In the genomic region with DNA sequence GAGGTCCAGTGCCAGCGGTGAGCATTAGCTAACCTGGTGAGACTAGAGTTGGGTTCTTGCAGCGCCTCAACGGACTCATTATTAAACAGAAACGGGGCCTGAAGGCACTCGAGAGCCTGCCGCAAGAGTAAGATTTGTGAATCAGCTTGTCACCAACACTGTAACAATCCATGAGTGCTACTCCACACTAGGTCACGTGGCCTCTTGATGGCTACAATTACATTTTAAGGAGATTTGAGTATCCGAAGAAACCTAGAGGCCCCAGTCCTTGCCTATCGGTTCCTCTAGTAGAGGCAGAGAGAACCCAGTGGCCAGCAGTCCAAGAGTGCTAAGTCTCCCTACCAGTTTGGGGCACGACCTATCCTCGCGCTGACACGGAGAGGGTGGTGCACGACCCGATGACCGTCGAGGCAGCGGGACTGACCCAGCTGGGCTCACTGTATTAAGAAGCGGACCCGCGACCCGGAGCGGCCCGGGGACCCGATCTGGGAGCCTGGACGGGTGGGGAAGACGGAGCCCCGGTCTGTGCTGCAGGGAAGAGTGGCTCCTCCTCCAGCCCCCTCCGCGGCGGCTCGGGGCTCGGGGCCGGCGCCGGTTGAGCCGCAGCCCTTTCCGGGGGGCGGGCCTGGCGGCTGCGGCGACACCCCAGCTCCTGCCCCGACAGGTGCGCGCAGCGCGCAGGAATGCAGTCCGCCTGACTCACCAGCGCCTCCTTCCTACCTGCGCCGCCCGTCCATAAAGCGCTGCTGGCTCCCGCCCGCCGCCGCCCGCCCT, we compare ENCODE assay signal across 8 mouse cellular contexts. TPM values are rescaled to one million over a fixed set of nuclear protein-coding genes. Genes with fewer than 3 reads are reported as not detected.
DNase-seq lines count a peak whose midpoint lies in the region; ATAC-seq lines count a peak whose summit lies in the region.

A gene (plus strand): TSS at position 401 of the 774 bp plus-strand sequence.

- H3K36me3 ChIP-seq in embryonic facial prominence, embryonic 11.5 days (replicated peaks; ENCODE audit: control insufficient read depth, insufficient read depth, low read depth, low read length): no peaks in the 10 kb centered on the region
- H3K36me3 ChIP-seq in hindbrain, embryonic 14.5 days (replicated peaks; ENCODE audit: control insufficient read depth, insufficient read depth): no peaks in the 10 kb centered on the region
- no peaks in the 10 kb centered on the region for H3K36me3 ChIP-seq in limb, embryonic 15.5 days
- no peaks in the 10 kb centered on the region for H3K36me3 ChIP-seq in midbrain, embryonic 15.5 days (replicated peaks)

- no peak for ATAC-seq in embryonic facial prominence, embryonic 11.5 days (replicated peaks; ENCODE audit: insufficient number of reproducible peaks, low FRiP score, low TSS enrichment, low read depth)
- ATAC-seq in hindbrain, embryonic 14.5 days (ENCODE audit: low FRiP score): peak; percentile 31; the same call in 1 of the 2 replicates
- ATAC-seq in limb, embryonic 15.5 days (ENCODE audit: insufficient number of reproducible peaks, low FRiP score, low TSS enrichment, low read depth): 0 out of 2 replicates have a peak, but pooled peaks have one; percentile 19
- no peak for ATAC-seq in midbrain, embryonic 15.5 days (replicated peaks)

- no peaks in the 10 kb centered on the region for H3K9me3 ChIP-seq in embryonic facial prominence, embryonic 11.5 days (replicated peaks; ENCODE audit: control insufficient read depth, low read length)
- no peaks in the 10 kb centered on the region for H3K9me3 ChIP-seq in hindbrain, embryonic 14.5 days (ENCODE audit: control insufficient read depth, low read length)
- H3K9me3 ChIP-seq in limb, embryonic 15.5 days: no peaks in the 10 kb centered on the region
- no peaks in the 10 kb centered on the region for H3K9me3 ChIP-seq in midbrain, embryonic 15.5 days

- peaks cover 29% of the 10 kb centered on the region for H3K27me3 ChIP-seq in embryonic facial prominence, embryonic 11.5 days (ENCODE audit: control insufficient read depth, insufficient read depth, low read length)
- H3K27me3 ChIP-seq in hindbrain, embryonic 14.5 days (ENCODE audit: control insufficient read depth, insufficient read depth, low read length): peaks cover 47% of the 10 kb centered on the region
- peaks cover 48% of the 10 kb centered on the region for H3K27me3 ChIP-seq in limb, embryonic 15.5 days
- peaks cover 38% of the 10 kb centered on the region for H3K27me3 ChIP-seq in midbrain, embryonic 15.5 days (replicated peaks)

- H3K27ac ChIP-seq in embryonic facial prominence, embryonic 11.5 days (replicated peaks; ENCODE audit: low read depth, low read length): no peak within 1 kb of the TSS
- H3K27ac ChIP-seq in hindbrain, embryonic 14.5 days: no peak within 1 kb of the TSS
- peak within 1 kb of the TSS; percentile 40 for H3K27ac ChIP-seq in limb, embryonic 15.5 days
- no peak within 1 kb of the TSS for H3K27ac ChIP-seq in midbrain, embryonic 15.5 days

- H3K4me1 ChIP-seq in embryonic facial prominence, embryonic 11.5 days (ENCODE audit: control insufficient read depth, insufficient read depth, low read length): no peaks in the 10 kb centered on the region; the same call in 1 of the 2 replicates
- no peaks in the 10 kb centered on the region for H3K4me1 ChIP-seq in hindbrain, embryonic 14.5 days (replicated peaks; ENCODE audit: control insufficient read depth, insufficient read depth, low read length)
- H3K4me1 ChIP-seq in limb, embryonic 15.5 days: peaks cover 14% of the 10 kb centered on the region
- H3K4me1 ChIP-seq in midbrain, embryonic 15.5 days: peaks cover 10% of the 10 kb centered on the region

- H3K4me3 ChIP-seq in embryonic facial prominence, embryonic 11.5 days (ENCODE audit: low read depth, low read length): peak within 1 kb of the TSS; percentile 36
- H3K4me3 ChIP-seq in hindbrain, embryonic 14.5 days (replicated peaks; ENCODE audit: low read length): peak within 1 kb of the TSS; percentile 36
- peak within 1 kb of the TSS; percentile 49 for H3K4me3 ChIP-seq in limb, embryonic 15.5 days
- peak within 1 kb of the TSS; percentile 39 for H3K4me3 ChIP-seq in midbrain, embryonic 15.5 days

- peak within 1 kb of the TSS; percentile 37; the same call in 1 of the 2 replicates for H3K9ac ChIP-seq in embryonic facial prominence, embryonic 11.5 days (replicated peaks; ENCODE audit: low read length)
- H3K9ac ChIP-seq in hindbrain, embryonic 14.5 days: peak within 1 kb of the TSS; percentile 47
- H3K9ac ChIP-seq in limb, embryonic 15.5 days: 0 out of 2 replicates have a peak within 1 kb of the TSS, but pooled peaks have one; percentile 23
- peak within 1 kb of the TSS; percentile 28; the same call in 1 of the 2 replicates for H3K9ac ChIP-seq in midbrain, embryonic 15.5 days

- 13% methylated on average over 42 of the region's 58 CpGs for WGBS in embryonic facial prominence, embryonic 11.5 days
- WGBS in hindbrain, embryonic 14.5 days: 11% methylated on average over 51 of the region's 58 CpGs
- WGBS in limb, embryonic 15.5 days: 8% methylated on average over 56 of the region's 58 CpGs
- WGBS in midbrain, embryonic 15.5 days: 10% methylated on average over 58 of the region's 58 CpGs

- no peak for DNase-seq in left cerebral cortex, adult 8-10 months (ENCODE audit: low spot score in 2 of 2)
- no peak for DNase-seq in left cerebral cortex, adult 18-20 months (ENCODE audit: low spot score in 2 of 2)
- DNase-seq in embryonic facial prominence, embryonic 11.5 days (ENCODE audit: low spot score): peak; percentile 49
- DNase-seq in hindbrain, embryonic 14.5 days (ENCODE audit: low spot score): no peak
- DNase-seq in thymus, postnatal 4 days: peak; percentile 85
- no peak for DNase-seq in layer of hippocampus, adult 11-12 months (ENCODE audit: low spot score)

- H3K4me2 ChIP-seq in embryonic facial prominence, embryonic 11.5 days (ENCODE audit: low read depth, low read length): peak within 1 kb of the TSS; percentile 71
- peak within 1 kb of the TSS; percentile 57 for H3K4me2 ChIP-seq in hindbrain, embryonic 14.5 days (replicated peaks)
- peak within 1 kb of the TSS; percentile 86 for H3K4me2 ChIP-seq in limb, embryonic 15.5 days
- H3K4me2 ChIP-seq in midbrain, embryonic 15.5 days: peak within 1 kb of the TSS; percentile 58

RNA-seq across cellular contexts. Expression of the gene that starts here (rescaled TPM):
- total RNA-seq in left cerebral cortex, adult 8-10 months (2022): 10 to 100 TPM in 3 of 4 experiments, 1 to 10 TPM in 1; 9.4 to 13.4 (median 11.3) TPM
- 1 to 10 TPM; 4.5 to 6.9 TPM for total RNA-seq in left cerebral cortex, adult 18-20 months (2021)
- 0.83 and 0.85 TPM in 2 replicates for polyA plus RNA-seq in embryonic facial prominence, embryonic 11.5 days (2014; fragmentation: Nextera tagmentation; extraction: Ambion mirVana)
- polyA plus RNA-seq in hindbrain, embryonic 14.5 days (2014; fragmentation: Nextera tagmentation; extraction: Ambion mirVana): 1.5 and 1.6 TPM in 2 replicates
- polyA plus RNA-seq in limb, embryonic 15.5 days (2015; fragmentation: Nextera tagmentation; extraction: Ambion mirVana): 14.7 and 15.7 TPM in 2 replicates
- 0.79 and 0.94 TPM in 2 replicates for polyA plus RNA-seq in midbrain, embryonic 15.5 days (2015; fragmentation: Nextera tagmentation; extraction: Ambion mirVana)

Comparison
In these comparisons a context has a peak if more than half of its experiments do, and no peak if none do; other contexts are left out.
1. Peak in DNase-seq, H3K4me3 ChIP-seq, H3K9ac ChIP-seq and H3K4me2 ChIP-seq in embryonic facial prominence, embryonic 11.5 days; RNA of the gene not detected or under 1 TPM.
2. ATAC-seq: peak in hindbrain, embryonic 14.5 days (single experiment) and limb, embryonic 15.5 days (single experiment); none in embryonic facial prominence, embryonic 11.5 days (single experiment) and midbrain, embryonic 15.5 days (single experiment).
3. Peak in every context shown above with its lines, with median percentiles within 50 percentile points of each other: H3K4me2 ChIP-seq, H3K4me3 ChIP-seq and H3K9ac ChIP-seq.